Mouse (Mus musculus) lung, postnatal 14 days (tissue): ENCODE measurements around the gene Cyp27b1.
"Not testable (repeated sequence)": the region's sequence is repeated elsewhere in the genome, so short reads cannot be mapped to it uniquely, and the experiment has no call there.

ENCODE experiments used
- DNase-seq: peaks from one replicate; pipeline ENCODE4 v3.0.0; 2021

The Cyp27b1 gene

DNA sequence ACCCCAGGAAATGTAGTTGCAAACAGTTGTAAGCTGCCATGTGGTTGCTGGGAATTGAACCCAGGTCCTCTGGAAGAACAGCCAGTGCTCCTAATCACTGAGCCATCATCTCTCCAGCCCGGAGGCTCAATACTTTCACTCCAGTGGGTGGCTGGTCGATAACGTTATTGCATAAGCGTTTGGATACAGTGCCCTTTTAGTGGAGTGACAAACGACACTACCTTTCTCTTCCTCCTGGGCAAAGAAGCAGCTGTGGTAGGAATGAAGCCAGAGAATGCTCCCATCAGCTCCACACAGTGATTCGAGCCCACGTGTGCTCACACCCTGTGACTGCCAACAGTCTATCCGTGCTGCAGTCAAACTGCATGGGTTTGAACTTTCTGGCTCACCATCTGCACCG is 23.2 kb downstream of the Cyp27b1 start:
- DNase-seq = no peak

DNA sequence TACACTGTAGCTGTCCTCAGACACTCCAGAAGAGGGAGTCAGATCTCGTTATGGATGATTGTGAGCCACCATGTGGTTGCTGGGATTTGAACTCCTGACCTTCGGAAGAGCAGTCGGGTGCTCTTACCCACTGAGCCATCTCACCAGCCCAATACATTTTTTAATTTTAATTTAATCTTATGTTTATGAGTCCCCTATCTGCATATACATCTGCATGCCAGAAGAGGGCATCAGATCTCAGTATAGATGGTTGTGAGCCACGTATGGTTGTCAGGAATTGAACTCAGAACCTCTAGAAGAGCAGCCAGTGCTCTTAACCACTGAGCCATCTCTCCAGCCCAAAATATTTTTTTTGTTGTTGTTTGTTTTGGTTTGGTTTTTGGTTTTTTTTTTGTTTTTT is 24.2 kb downstream of the Cyp27b1 start:
- DNase-seq = not testable (repeated sequence)

- not testable (repeated sequence) for DNase-seq
These were observed 24.9 kb downstream of the Cyp27b1 start for GRCm38 (mm10) chr10:127072969-127073368.

- DNase-seq = no peak
These were observed 25.9 kb downstream of the Cyp27b1 start for GRCm38 (mm10) chr10:127073981-127074380.

DNA sequence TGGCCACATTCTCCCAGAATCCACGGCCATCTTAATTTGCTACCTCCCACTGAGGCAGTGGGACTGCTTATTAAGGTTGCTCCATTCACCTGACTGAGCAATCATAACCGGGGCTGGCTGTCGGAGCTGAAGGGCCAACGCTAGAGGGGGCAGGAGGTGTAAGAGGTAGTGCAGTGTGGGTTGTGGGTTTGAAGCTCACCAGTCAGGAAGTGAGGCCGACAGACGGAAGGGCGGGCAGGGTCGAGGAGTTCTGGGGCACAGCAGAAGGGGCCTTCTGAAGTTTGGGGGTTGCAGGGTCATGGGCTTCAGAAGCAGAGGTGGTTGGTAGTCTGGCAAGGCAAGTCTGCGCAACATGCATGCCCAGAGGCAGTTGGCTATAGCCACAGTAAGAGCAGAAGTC is 27.0 kb downstream of the Cyp27b1 start, which contains the start of gene Agap2:
Gene Agap2, plus strand, starts transcription at position 205 of the 400 bp plus-strand sequence.
- no peak for DNase-seq

- DNase-seq = no peak
These were observed 27.6 kb downstream of the Cyp27b1 start for GRCm38 (mm10) chr10:127075651-127076050.

DNA sequence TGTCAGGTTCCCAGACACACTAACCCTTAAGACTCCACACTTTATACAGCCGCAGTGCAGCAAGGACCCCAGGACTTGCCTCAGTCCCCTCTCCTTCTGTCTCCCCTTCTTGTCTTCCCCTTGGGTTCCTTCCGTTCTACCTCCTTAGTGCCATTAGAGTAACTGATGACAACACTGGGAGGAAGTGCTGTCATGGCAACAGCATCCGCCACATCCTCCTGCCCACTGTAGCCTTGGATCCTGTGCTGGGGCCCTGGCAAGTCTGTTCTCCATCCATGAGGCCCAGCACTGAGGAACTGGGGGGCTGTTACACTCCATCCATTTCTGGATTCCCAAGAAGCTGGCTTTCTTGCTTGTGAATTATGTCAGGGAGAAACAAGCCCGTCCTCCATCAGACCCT is 28.0 kb downstream of the Cyp27b1 start:
- no peak for DNase-seq

DNA sequence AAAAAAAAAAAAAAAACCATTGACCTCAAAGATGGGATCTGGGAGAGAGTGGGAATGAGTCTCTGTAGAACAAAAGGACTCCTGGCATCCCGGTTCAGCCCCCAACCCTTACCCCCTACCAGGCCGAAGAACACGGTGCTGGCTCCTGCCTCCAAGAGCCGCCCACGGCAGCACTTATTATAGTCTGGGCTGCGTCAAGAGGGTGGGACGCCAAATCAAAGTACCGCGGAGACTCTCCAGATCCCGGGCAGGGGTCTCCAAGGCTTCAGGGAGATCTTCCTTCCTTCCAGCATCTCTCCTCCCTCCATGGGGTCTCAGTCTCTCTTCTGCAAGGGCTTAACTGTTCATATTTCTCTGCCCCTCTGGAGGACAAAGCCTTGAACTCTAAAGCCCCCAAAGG is 29.5 kb downstream of the Cyp27b1 start:
- no peak for DNase-seq

GRCm38 (mm10) chr10:127078001-127078676 is 30.1 kb downstream of the Cyp27b1 start:
- DNase-seq = no peak

GRCm38 (mm10) chr10:127078677-127079575 is 30.9 kb downstream of the Cyp27b1 start:
- no peak for DNase-seq

DNA sequence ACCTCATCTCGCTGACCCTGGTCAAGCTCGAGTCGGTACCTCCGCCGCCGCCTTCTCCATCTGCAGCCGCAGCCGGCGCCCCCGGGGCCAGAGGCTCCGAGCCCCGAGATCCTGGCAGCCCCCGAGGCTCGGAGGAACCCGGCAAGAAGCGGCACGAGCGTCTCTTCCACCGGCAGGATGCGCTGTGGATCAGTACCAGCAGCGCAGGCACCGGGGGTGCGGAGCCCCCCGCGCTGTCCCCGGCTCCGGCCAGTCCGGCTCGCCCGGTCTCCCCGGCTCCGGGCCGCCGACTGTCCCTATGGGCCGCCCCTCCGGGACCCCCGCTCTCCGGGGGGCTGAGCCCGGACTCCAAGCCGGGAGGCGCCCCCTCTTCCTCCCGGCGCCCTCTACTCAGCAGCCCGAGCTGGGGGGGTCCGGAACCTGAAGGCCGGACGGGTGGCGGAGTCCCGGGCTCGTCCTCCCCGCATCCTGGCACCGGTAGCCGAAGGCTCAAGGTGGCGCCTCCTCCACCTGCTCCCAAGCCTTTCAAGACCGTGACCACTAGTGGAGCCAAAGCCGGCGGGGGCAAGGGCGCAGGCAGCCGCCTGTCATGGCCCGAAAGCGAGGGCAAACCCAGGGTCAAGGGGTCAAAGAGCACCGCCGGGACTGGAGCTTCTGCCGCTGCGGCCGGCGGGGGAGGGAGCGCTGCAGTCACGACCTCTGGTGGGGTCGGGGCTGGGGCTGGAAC is 31.8 kb downstream of the Cyp27b1 start:
- DNase-seq = no peak

DNA sequence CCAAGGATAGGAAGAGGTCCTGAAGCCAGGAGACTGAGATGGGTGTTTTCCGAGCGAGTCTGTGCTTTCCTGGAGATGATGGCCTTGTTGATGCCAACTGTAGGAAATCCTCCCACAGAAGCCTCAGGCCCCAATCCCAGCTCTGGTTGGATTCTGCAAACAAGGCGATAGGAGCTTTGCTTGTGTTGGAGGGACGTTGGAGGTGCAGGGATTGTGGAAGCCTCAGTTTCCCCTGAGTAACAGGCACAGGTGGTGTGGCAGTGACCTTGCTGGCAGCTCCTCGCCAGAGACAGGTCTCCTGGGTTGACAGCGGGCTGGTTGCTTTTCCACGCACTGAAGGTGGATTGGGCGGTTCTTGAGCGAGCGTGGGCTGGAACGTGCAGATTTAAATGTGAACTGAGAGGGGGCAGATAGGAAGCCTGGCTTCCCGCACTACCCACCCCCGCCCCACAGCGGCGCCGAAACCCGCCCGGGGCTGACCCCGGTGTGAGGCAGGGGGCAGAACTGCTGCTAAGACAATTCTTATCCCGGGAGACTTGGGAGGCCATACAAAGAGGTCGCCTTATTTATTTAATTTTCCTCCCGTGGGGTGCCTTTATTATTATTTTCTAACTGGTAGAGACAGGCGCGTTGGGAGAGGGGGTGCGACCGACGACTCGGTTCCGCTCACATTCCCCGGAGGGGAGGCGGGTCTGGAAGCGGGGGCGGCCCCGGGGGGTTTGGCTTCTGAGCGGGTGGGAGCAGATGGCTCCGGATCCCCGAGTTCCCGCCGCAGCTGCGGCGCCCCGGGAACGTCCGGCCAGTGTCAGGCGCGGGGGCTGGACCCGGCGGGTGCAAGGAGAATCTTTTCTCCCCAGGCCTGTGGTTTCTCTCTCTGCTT is 33.1 kb downstream of the Cyp27b1 start:
- DNase-seq = no peak

GRCm38 (mm10) chr10:127081996-127082620 is 34.1 kb downstream of the Cyp27b1 start:
- no peak for DNase-seq

DNA sequence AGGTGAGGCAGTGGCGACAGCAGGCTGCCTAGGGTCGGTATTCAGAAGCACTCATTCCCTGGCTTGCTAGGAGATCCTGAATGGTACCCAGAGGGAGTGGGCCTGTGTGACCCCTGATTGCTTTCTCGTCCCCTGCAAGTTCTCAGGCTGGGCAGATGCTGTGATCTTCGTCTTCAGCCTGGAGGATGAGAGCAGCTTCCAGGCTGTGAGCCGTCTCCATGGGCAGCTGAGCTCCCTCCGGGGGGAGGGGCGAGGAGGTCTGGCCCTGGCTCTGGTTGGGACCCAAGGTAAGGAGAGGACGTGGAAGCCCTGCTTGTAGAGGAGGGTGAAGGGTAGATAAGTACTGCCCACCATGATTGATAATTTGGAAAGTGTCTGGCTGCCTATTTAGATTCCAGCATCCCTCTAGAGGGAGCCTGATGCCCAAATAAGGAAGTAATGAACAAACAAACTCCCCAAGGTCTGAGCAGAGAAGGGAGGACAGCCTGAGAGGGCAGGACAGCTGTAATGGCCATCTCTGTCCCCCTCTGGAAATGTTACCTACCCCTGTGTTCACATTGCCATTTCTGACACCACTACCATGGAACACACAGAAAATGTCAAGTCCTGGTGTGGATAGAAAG is 35.4 kb downstream of the Cyp27b1 start:
- DNase-seq = no peak

DNA sequence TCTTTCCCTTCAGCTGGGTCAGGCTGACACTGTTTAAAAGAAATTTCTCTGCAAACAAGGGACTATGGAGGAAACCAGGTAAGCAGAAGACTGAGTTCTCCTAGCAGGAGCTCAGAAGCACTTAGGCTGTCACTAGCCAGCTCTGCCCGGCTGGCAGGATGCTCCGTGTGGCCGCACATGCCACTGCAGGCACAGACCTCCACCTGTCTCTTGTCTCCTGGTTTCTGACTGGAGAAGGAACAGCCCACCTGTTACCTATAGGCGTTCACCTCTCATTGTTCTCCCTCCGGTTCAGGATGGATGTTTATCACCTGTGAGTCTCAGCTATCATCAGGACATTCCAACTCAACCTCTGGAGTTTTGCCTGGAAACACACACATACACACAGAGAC is 35.9 kb downstream of the Cyp27b1 start:
- DNase-seq = no peak

GRCm38 (mm10) chr10:127085052-127085451 is 37.0 kb downstream of the Cyp27b1 start:
- no peak for DNase-seq

DNA sequence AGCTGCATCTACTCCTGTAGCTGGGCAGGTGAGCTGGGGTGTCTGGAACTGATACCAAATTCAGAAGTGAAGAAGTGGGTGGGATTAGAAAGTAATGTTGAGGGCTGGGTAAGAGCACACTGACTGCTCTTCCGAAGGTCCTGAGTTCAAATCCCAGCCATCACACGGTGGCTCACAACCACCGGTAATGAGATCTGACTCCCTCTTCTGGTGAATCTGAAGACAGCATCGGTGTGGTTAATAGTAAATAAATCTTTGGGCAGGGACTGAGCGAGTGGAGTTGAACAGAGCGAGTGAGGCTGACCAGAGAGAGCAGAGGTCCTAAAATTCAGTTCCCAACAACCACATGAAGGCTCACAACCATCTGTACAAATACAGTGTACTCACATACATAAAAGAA is 37.6 kb downstream of the Cyp27b1 start:
- DNase-seq = no peak

- DNase-seq = peak; percentile 69
These were observed 42.7 kb downstream of the Cyp27b1 start for GRCm38 (mm10) chr10:127090560-127091411.

DNA sequence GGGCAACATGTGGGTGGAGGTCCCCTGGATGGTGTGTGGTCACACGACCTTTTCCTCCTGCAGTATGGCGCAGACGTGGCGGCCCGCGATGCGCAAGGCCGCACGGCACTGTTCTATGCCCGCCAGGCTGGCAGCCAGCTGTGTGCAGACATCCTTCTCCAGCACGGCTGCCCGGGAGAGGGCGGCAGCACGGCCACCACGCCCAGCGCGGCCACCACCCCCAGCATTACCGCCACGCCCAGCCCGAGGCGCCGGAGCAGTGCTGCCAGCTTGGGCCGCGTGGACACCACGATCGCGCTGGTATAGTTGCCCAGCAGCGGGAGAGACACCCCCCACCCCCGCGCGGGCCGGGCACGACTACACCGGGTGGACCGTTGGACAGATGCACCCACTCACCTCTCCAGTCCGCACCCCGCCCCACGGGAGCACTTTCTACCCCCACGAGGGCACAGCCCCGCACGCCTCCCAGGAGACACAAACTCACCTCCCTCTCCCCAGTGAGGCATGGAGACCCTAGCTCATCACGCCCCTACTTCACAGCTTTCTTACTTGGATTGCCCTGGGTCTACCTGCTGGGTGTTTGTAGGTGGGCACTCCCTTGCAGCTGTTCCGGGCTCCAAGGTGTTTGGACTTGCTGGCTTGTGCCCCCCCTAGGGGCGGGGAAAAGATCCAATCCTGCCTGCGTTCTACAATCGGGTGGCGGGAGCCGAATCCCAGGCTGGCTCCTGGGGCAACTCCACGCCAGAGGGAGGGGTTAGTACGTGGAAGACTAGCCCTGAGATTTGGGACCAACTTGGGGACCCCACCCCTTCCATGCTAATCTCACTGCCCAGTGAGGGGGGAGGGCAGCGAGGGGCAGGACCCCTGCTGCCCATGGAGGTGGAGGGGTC is 43.7 kb downstream of the Cyp27b1 start:
- DNase-seq = peak; percentile 51
